Mouse (Mus musculus) heart, embryonic 12.5 days (tissue): ENCODE data around the gene Opa3. TPM values are rescaled to one million over a fixed set of nuclear protein-coding genes. Genes with fewer than 3 reads are reported as not detected.
A peak's percentile ranks its signal among the peaks of the same experiment; 100 is the strongest.

Source experiments
- ATAC-seq: fragments of 200-750 bp; cut with Nextera tagmentation; 2 replicates; pipeline ENCODE4 v1.8.0; 2017; ENCODE audit warnings: moderate TSS enrichment, moderate library complexity; ENCODE audit not compliant: insufficient number of reproducible peaks, low FRiP score
- H3K27ac ChIP-seq: fragments of 300-500 bp; sonication (generic); 2 replicates; pipeline ENCODE4 v1.5.1; 2016; ENCODE audit warnings: mild to moderate bottlenecking, moderate library complexity; ENCODE audit not compliant: poor library complexity, severe bottlenecking
- H3K27me3 ChIP-seq: fragments of 300-500 bp; sonication (generic); replicated peaks from 2 replicates; pipeline ENCODE4 v1.6.1; 2016; ENCODE audit warnings: mild to moderate bottlenecking, moderate library complexity
- H3K36me3 ChIP-seq: fragments of 300-500 bp; sonication (generic); 2 replicates; pipeline ENCODE4 v1.6.1; 2016; ENCODE audit warnings: mild to moderate bottlenecking, moderate library complexity
- H3K4me1 ChIP-seq: fragments of 300-500 bp; sonication (generic); replicated peaks from 2 replicates; pipeline ENCODE4 v1.6.1; 2016; ENCODE audit warnings: mild to moderate bottlenecking
- H3K4me2 ChIP-seq: fragments of 300-500 bp; sonication (generic); 2 replicates; pipeline ENCODE4 v1.6.1; 2016; ENCODE audit warnings: mild to moderate bottlenecking, moderate library complexity
- H3K4me3 ChIP-seq: fragments of 300-500 bp; sonication (generic); 2 replicates; pipeline ENCODE4 v1.5.1; 2016; ENCODE audit warnings: mild to moderate bottlenecking
- H3K9ac ChIP-seq: fragments of 300-500 bp; sonication (generic); 2 replicates; pipeline ENCODE4 v1.6.1; 2016; ENCODE audit warnings: mild to moderate bottlenecking, moderate library complexity
- H3K9me3 ChIP-seq: fragments of 300-500 bp; sonication (generic); replicated peaks from 2 replicates; pipeline ENCODE4 v1.6.1; 2016; ENCODE audit warnings: mild to moderate bottlenecking, moderate library complexity
- WGBS: fragments of 180-500 bp; shearing (Covaris S2); methylation state at CpG from one replicate; pipeline ENCODE4 v1.1.7; 2016; 5-methylcytosine and 5-hydroxymethylcytosine counted together
- polyA plus RNA-seq: library from polyadenylated mRNA; unstranded; fragments of >200 nt; fragmentation: Nextera tagmentation; extraction: Ambion mirVana; gene quantifications from 2 replicates; pipeline ENCODE4 v1.2.1, GENCODE M21; 2016

Opa3 gene
- polyA plus RNA-seq = 37.0 and 38.4 TPM in 2 replicates

GRCm38 (mm10) chr7:19227883-19228792, at the start of gene Opa3:
TSS of gene Opa3 (plus strand) at chr7:19228334.
- peak within 1 kb of the TSS; percentile 83 for H3K9ac ChIP-seq
- H3K4me3 ChIP-seq = peak within 1 kb of the TSS; percentile 63
- peak within 1 kb of the TSS; percentile 80 for H3K4me2 ChIP-seq
- no peaks in the 10 kb centered on the region for H3K27me3 ChIP-seq
- H3K27ac ChIP-seq = peak within 1 kb of the TSS; percentile 99
- H3K36me3 ChIP-seq = peaks cover 21% of the 10 kb centered on the region
- no peaks in the 10 kb centered on the region for H3K9me3 ChIP-seq
- WGBS = under 1% methylated on average over 84 of the region's 91 CpGs
- peaks cover 25% of the 10 kb centered on the region for H3K4me1 ChIP-seq
- ATAC-seq = peak; percentile 95

- peaks cover 3% of the 10 kb centered on the region; the same call in 1 of the 2 replicates for H3K36me3 ChIP-seq
- ATAC-seq = no peak
- peaks cover 30% of the 10 kb centered on the region for H3K4me1 ChIP-seq
- WGBS = 5% methylated on average over 27 of the region's 27 CpGs
- peaks cover 52% of the 10 kb centered on the region for H3K27me3 ChIP-seq
- no peak overlapping the region for H3K27ac ChIP-seq
- peak overlapping the region; percentile 62 for H3K4me2 ChIP-seq
- H3K9me3 ChIP-seq = 0 out of 2 replicates have a peak, but pooled peaks cover 5% of the 10 kb centered on the region
- peak overlapping the region; percentile 30 for H3K4me3 ChIP-seq
- H3K9ac ChIP-seq = no peak overlapping the region; the same call in 1 of the 2 replicates
Measured at GRCm38 (mm10) chr7:19178443-19179092, 49.6 kb upstream of the Opa3 start.

- peaks cover 52% of the 10 kb centered on the region for H3K27me3 ChIP-seq
- ATAC-seq = peak; percentile 43; the same call in 1 of the 2 replicates
- H3K4me3 ChIP-seq = peak overlapping the region; percentile 30
- H3K4me1 ChIP-seq = peaks cover 31% of the 10 kb centered on the region
- H3K36me3 ChIP-seq = peaks cover 9% of the 10 kb centered on the region; the same call in 1 of the 2 replicates
- H3K9ac ChIP-seq = peak overlapping the region; percentile 29; the same call in 1 of the 2 replicates
- under 1% methylated on average over 31 of the region's 32 CpGs for WGBS
- peak overlapping the region; percentile 62 for H3K4me2 ChIP-seq
- H3K27ac ChIP-seq = no peak overlapping the region
- 0 out of 2 replicates have a peak, but pooled peaks cover 5% of the 10 kb centered on the region for H3K9me3 ChIP-seq
Measured at GRCm38 (mm10) chr7:19179173-19179572, 49.0 kb upstream of the Opa3 start.

GRCm38 (mm10) chr7:19179936-19180335, 48.2 kb upstream of the Opa3 start:
- H3K4me1 ChIP-seq = peaks cover 39% of the 10 kb centered on the region
- 34% methylated on average over 6 of the region's 6 CpGs for WGBS
- no peak for ATAC-seq
- peak overlapping the region; percentile 62 for H3K4me2 ChIP-seq
- no peak overlapping the region for H3K9ac ChIP-seq
- peak overlapping the region; percentile 30; the same call in 1 of the 2 replicates for H3K4me3 ChIP-seq
- H3K27me3 ChIP-seq = peaks cover 49% of the 10 kb centered on the region
- H3K27ac ChIP-seq = no peak overlapping the region
- 0 out of 2 replicates have a peak, but pooled peaks cover 5% of the 10 kb centered on the region for H3K9me3 ChIP-seq
- H3K36me3 ChIP-seq = peaks cover 9% of the 10 kb centered on the region; the same call in 1 of the 2 replicates

- peaks cover 14% of the 10 kb centered on the region for H3K36me3 ChIP-seq
- peak; percentile 56; the same call in 1 of the 2 replicates for ATAC-seq
- peaks cover 41% of the 10 kb centered on the region for H3K27me3 ChIP-seq
- peak overlapping the region; percentile 73 for H3K4me3 ChIP-seq
- peak overlapping the region; percentile 92 for H3K4me2 ChIP-seq
- peaks cover 45% of the 10 kb centered on the region for H3K4me1 ChIP-seq
- H3K9me3 ChIP-seq = 0 out of 2 replicates have a peak, but pooled peaks cover 5% of the 10 kb centered on the region
- H3K27ac ChIP-seq = peak overlapping the region; percentile 39; the same call in 1 of the 2 replicates
- WGBS = under 1% methylated on average over 27 of the region's 27 CpGs
- H3K9ac ChIP-seq = peak overlapping the region; percentile 82
Measured at GRCm38 (mm10) chr7:19180862-19181429, 47.2 kb upstream of the Opa3 start.

- Histone ChIP-seq H3K4me2 (0 out of 2 replicates have a peak overlapping the region, but pooled peaks have one; percentile 12), H3K9ac (no peak overlapping the region), H3K4me3 (no peak overlapping the region), H3K36me3 (peaks cover 35% of the 10 kb centered on the region), H3K27me3 (peaks cover 13% of the 10 kb centered on the region), H3K27ac (peak overlapping the region; percentile 58), H3K9me3 (no peaks in the 10 kb centered on the region), H3K4me1 (peaks cover 29% of the 10 kb centered on the region)
- no peak for ATAC-seq
- WGBS = 79% methylated on average over 2 of the region's 2 CpGs
Measured at GRCm38 (mm10) chr7:19184250-19184649, 43.9 kb upstream of the Opa3 start.

- Histone ChIP-seq H3K36me3 (peaks cover 38% of the 10 kb centered on the region), H3K9me3 (no peaks in the 10 kb centered on the region), H3K4me3 (no peak overlapping the region), H3K4me2 (peak overlapping the region; percentile 12; the same call in 1 of the 2 replicates), H3K4me1 (peaks cover 27% of the 10 kb centered on the region), H3K27ac (peak overlapping the region; percentile 58), H3K9ac (0 out of 2 replicates have a peak overlapping the region, but pooled peaks have one; percentile 33), H3K27me3 (peaks cover 8% of the 10 kb centered on the region)
- ATAC-seq = peak; percentile 19; the same call in 1 of the 2 replicates
- 63% methylated on average over 6 of the region's 6 CpGs for WGBS
Measured at GRCm38 (mm10) chr7:19184758-19185157, 43.4 kb upstream of the Opa3 start.

- peaks cover 85% of the 10 kb centered on the region for H3K36me3 ChIP-seq
- H3K9me3 ChIP-seq = peaks cover 7% of the 10 kb centered on the region
- H3K27me3 ChIP-seq = no peaks in the 10 kb centered on the region
- H3K4me2 ChIP-seq = no peak overlapping the region
- peaks cover 6% of the 10 kb centered on the region for H3K4me1 ChIP-seq
- H3K9ac ChIP-seq = no peak overlapping the region
- WGBS = 94% methylated on average over 4 of the region's 4 CpGs
- no peak overlapping the region for H3K27ac ChIP-seq
- H3K4me3 ChIP-seq = no peak overlapping the region
- ATAC-seq = no peak
Measured at GRCm38 (mm10) chr7:19194676-19195075, 33.5 kb upstream of the Opa3 start.

GRCm38 (mm10) chr7:19196676-19197075, 31.5 kb upstream of the Opa3 start:
- Histone ChIP-seq H3K4me2 (no peak overlapping the region), H3K27ac (no peak overlapping the region), H3K4me3 (no peak overlapping the region), H3K9ac (no peak overlapping the region), H3K4me1 (peaks cover under 1% of the 10 kb centered on the region), H3K27me3 (no peaks in the 10 kb centered on the region), H3K36me3 (peaks cover 79% of the 10 kb centered on the region), H3K9me3 (peaks cover 7% of the 10 kb centered on the region)
- WGBS = 60% methylated on average over 6 of the region's 6 CpGs
- no peak for ATAC-seq

GRCm38 (mm10) chr7:19197985-19198384, 30.1 kb upstream of the Opa3 start:
- Histone ChIP-seq H3K4me3 (no peak overlapping the region), H3K36me3 (peaks cover 76% of the 10 kb centered on the region)
- WGBS = 38% methylated on average over 2 of the region's 2 CpGs

More at GRCm38 (mm10) chr7:19197985-19198384, 30.1 kb upstream of the Opa3 start:
- Histone ChIP-seq H3K27me3 (no peaks in the 10 kb centered on the region), H3K9ac (no peak overlapping the region), H3K4me2 (no peak overlapping the region), H3K9me3 (peaks cover 7% of the 10 kb centered on the region), H3K4me1 (no peaks in the 10 kb centered on the region), H3K27ac (no peak overlapping the region)
- ATAC-seq = no peak
